Mouse (Mus musculus): ENCODE data around the gene Antxr1.

GRCm38 (mm10) chr6:87262666-87263065 lies 73.0 kb downstream of the Antxr1 start:
- TF ChIP-seq CTCF (IDR thresholded peaks at IDR 0.05; ENCODE audit: low read depth), result no peak
- TF ChIP-seq EP300 (IDR thresholded peaks at IDR 0.05; ENCODE audit: low read depth), result no peak
